Mouse (Mus musculus) stomach, postnatal 0 days (tissue): ENCODE measurements around the gene Gm3776.

ENCODE experiments used
- CTCF ChIP-seq: IDR thresholded peaks from 2 replicates; pipeline ENCODE4 v1.5.1; 2016; ENCODE audit warnings: antibody characterized with exemption, low read depth, mild to moderate bottlenecking, moderate library complexity
- EP300 ChIP-seq: optimal IDR thresholded peaks from 2 replicates; pipeline ENCODE3; 2016; ENCODE audit warnings: antibody characterized with exemption

DNA sequence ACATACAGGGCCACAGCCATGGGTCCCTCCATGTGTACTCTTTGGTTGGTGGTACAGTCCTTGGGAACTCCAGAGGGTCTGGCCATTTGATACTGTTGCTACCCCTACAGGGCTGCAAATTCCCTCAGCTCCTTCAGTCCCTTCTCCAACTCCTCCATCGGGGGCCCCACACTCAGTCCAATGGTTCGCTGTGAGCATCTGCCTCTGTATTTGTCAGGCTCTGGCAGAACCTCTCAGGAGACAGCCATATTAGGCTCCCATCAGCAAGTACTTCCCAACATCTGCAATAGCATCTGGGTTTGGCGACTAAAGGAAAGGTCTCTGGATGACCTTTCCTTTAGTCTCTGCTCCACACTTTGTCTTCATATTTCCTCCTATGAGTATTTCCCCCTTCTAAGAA, 45.4 kb upstream of the Gm3776 start:
- no peak for TF ChIP-seq CTCF
- no peak for TF ChIP-seq EP300
